Mouse (Mus musculus) lung, embryonic 16.5 days (tissue): Measurements from ENCODE around the gene Olfr987. TPM values are rescaled to one million over a fixed set of nuclear protein-coding genes. Genes with fewer than 3 reads are reported as not detected.
"Not testable (repeated sequence)": the region's sequence is repeated elsewhere in the genome, so short reads cannot be mapped to it uniquely, and the experiment has no call there.

Experiments
- ATAC-seq: fragments of 200-750 bp; cut with Nextera tagmentation; 2 replicates; pipeline ENCODE4 v1.8.0; 2017; ENCODE audit warnings: low read depth, mild to moderate bottlenecking, moderate library complexity
- H3K27ac ChIP-seq: fragments of 300-500 bp; sonication (generic); 2 replicates; pipeline ENCODE4 v1.5.1; 2014; ENCODE audit warnings: mild to moderate bottlenecking, control low read depth, low read length
- H3K27me3 ChIP-seq: fragments of 300-500 bp; sonication (generic); 2 replicates; pipeline ENCODE4 v1.6.1; 2014; ENCODE audit warnings: low read depth, low read length, mixed read lengths; ENCODE audit not compliant: control insufficient read depth, insufficient read depth
- H3K36me3 ChIP-seq: fragments of 300-500 bp; sonication (generic); 2 replicates; pipeline ENCODE4 v1.6.1; 2014; ENCODE audit warnings: low read length; ENCODE audit not compliant: control insufficient read depth, insufficient read depth
- H3K4me1 ChIP-seq: fragments of 300-500 bp; sonication (generic); replicated peaks from 2 replicates; pipeline ENCODE4 v1.6.1; 2014; ENCODE audit warnings: low read length, mixed read lengths; ENCODE audit not compliant: control insufficient read depth, insufficient read depth
- H3K4me2 ChIP-seq: fragments of 300-500 bp; sonication (generic); 2 replicates; pipeline ENCODE4 v1.6.1; 2014; ENCODE audit warnings: low read depth, low read length, control low read depth
- H3K4me3 ChIP-seq: fragments of 300-500 bp; sonication (generic); 2 replicates; pipeline ENCODE4 v1.5.1; 2014; ENCODE audit warnings: mild to moderate bottlenecking, low read length, control low read depth
- H3K9ac ChIP-seq: fragments of 300-500 bp; sonication (generic); 2 replicates; pipeline ENCODE4 v1.6.1; 2014; ENCODE audit warnings: low read length, control low read depth
- H3K9me3 ChIP-seq: fragments of 300-500 bp; sonication (generic); 2 replicates; pipeline ENCODE4 v1.6.1; 2016; ENCODE audit warnings: low read length; ENCODE audit not compliant: control insufficient read depth
- WGBS: fragments of 180-500 bp; shearing (Covaris S2); extraction: QIAGEN DNeasy Blood & Tissue Kit; methylation state at CpG from one replicate; pipeline ENCODE4 v1.1.7; 2014; 5-methylcytosine and 5-hydroxymethylcytosine counted together
- polyA plus RNA-seq: library from polyadenylated mRNA; unstranded; fragments of >200 nt; fragmentation: Nextera tagmentation; extraction: Ambion mirVana; gene quantifications from 2 replicates; pipeline ENCODE4 v1.2.1, GENCODE M21; 2015

Olfr987 gene
- not detected in 2 replicates for polyA plus RNA-seq

DNA sequence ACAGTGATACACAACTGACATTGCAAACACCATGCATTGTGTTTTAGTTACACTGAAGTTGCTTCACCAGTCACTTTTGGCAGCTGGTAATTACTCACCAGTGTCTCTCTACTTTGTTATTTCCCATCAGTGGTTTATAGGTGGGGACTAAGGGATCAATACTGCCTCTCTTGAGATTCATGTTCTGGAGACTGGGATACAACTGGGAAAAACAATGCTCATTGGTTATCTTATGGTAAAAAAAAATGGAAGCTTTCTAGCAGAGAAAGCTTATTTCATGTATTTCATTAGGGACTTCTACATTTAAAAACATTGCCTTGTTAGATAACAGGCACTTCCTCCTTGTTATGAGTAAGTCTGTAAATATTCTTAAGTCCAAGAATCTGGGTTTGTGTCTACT lies at the start of gene Olfr987:
Gene Olfr987, minus strand, starts transcription at position 101 of the 400 bp plus-strand sequence.
- H3K27me3 ChIP-seq, ATAC-seq, H3K4me3 ChIP-seq: not testable (repeated sequence)

DNA sequence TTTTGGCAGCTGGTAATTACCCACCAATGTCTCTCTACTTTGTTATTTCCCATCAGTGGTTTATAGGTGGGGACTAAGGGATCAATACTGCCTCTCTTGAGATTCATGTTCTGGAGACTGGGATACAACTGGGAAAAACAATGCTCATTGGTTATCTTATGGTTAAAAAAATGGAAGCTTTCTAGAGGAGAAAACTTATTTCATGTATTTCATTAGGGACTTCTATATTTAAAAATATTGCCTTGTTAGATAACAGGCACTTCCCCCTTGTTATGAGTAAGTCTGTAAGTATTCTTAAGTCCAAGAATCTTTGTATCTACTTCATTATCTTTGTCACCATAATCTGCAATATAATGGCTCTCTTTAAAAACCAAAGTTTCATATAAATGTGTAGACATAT lies 24.0 kb upstream of the Olfr987 start, which contains the start of gene Olfr988:
Gene Olfr988, minus strand, starts transcription at position 101 of the 400 bp plus-strand sequence.
- not testable (repeated sequence) for H3K9ac ChIP-seq, ATAC-seq, H3K4me2 ChIP-seq, H3K4me3 ChIP-seq, H3K36me3 ChIP-seq, H3K9me3 ChIP-seq, H3K4me1 ChIP-seq, H3K27ac ChIP-seq, H3K27me3 ChIP-seq

More for the DNA sequence above, at the start of gene Olfr987:
- not testable (repeated sequence) for H3K36me3 ChIP-seq, H3K9ac ChIP-seq, H3K4me2 ChIP-seq, H3K27ac ChIP-seq, H3K9me3 ChIP-seq, H3K4me1 ChIP-seq

DNA sequence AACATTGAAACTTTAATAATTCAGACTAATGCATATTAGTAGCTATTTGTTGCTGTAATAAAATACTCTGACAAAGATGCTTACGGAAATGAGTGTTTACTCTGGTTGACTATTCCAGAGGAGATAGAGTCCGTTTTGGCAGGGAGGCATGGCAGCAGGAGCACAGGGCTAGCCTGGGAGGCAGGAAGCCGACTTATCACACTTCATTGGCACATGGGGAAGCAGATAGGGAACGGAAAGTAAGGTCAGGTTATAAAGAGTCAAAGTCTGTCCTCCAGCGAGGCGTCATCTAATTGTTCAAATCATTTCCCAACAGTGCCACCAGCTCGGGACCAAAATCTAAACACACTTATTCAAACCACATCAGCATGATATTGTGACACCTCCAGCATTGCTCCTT lies 857 bp upstream of the Olfr987 start:
- Histone ChIP-seq H3K27me3 (no peaks in the 10 kb centered on the region), H3K36me3 (no peaks in the 10 kb centered on the region), H3K4me3 (no peak overlapping the region), H3K4me2 (no peak overlapping the region), H3K27ac (no peak overlapping the region), H3K9me3 (no peaks in the 10 kb centered on the region), H3K9ac (no peak overlapping the region), H3K4me1 (no peaks in the 10 kb centered on the region)
- no peak for ATAC-seq
- WGBS, result 40% methylated on average over 7 of the region's 7 CpGs

GRCm38 (mm10) chr2:85319106-85319505 lies 20.0 kb downstream of the Olfr987 start:
- H3K27ac ChIP-seq, result no peak overlapping the region
- whole genome bisulfite sequencing, result 85% methylated on average over 1 of the region's 1 CpGs
- no peaks in the 10 kb centered on the region for H3K27me3 ChIP-seq
- H3K4me2 ChIP-seq, result no peak overlapping the region
- no peaks in the 10 kb centered on the region for H3K4me1 ChIP-seq
- H3K9ac ChIP-seq, result no peak overlapping the region
- H3K4me3 ChIP-seq, result no peak overlapping the region
- no peak for ATAC-seq
- no peaks in the 10 kb centered on the region for H3K9me3 ChIP-seq
- no peaks in the 10 kb centered on the region for H3K36me3 ChIP-seq

GRCm38 (mm10) chr2:85285406-85285805 lies 53.7 kb downstream of the Olfr987 start:
- no peaks in the 10 kb centered on the region for H3K9me3 ChIP-seq
- no peak for ATAC-seq
- H3K27me3 ChIP-seq, result no peaks in the 10 kb centered on the region
- no peak overlapping the region for H3K4me3 ChIP-seq
- no peak overlapping the region for H3K4me2 ChIP-seq
- H3K4me1 ChIP-seq, result no peaks in the 10 kb centered on the region
- no peak overlapping the region for H3K9ac ChIP-seq
- H3K36me3 ChIP-seq, result no peaks in the 10 kb centered on the region
- H3K27ac ChIP-seq, result no peak overlapping the region
- 47% methylated on average over 1 of the region's 1 CpGs for WGBS

- H3K27ac ChIP-seq, result no peak overlapping the region
- 41% methylated on average over 6 of the region's 6 CpGs for WGBS
These were observed 54.5 kb downstream of the Olfr987 start for GRCm38 (mm10) chr2:85284626-85285025.

DNA sequence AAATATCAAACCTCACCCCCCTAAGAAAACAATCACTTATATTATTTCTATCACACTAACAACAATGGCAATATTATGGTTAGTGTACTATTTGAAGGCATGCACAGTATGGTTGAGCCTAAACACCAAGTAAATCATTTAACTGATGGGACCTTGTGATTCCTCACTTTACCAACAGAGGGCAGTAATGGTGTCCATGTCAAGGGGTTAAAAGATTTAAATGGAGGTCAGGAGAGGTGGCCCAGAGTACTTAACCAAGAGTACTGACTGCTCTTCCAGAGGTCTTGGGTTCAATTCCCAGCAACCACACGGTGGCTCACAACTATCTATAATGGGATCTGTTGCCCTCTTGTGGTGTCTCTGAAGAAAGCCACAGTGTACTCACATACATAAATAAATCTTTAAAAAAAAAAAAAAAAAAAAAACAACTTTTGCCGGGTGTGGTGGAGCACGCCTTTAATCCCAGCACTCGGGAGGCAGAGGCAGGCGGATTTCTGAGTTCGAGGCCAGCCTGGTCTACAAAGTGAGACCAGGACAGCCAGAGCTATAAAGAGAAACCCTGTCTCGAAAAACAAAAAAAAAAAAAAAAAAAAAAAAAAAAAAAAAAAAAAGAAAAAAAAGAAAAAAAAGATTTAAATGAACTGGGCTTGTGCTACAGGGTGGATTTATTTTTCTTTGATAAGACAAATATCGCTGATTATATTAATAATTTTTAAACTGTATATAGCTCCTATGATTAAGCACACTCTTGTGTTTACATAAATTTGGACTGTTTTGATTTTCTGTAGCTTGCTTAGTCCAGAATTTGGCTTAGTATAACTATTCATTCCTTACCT lies 55.3 kb downstream of the Olfr987 start:
- H3K27ac ChIP-seq, result no peak overlapping the region
- H3K4me2 ChIP-seq, result no peak overlapping the region
- no peaks in the 10 kb centered on the region for H3K36me3 ChIP-seq
- no peak overlapping the region for H3K9ac ChIP-seq
- no peaks in the 10 kb centered on the region for H3K4me1 ChIP-seq
- no peaks in the 10 kb centered on the region for H3K9me3 ChIP-seq
- no peak overlapping the region for H3K4me3 ChIP-seq
- no peaks in the 10 kb centered on the region for H3K27me3 ChIP-seq
- ATAC-seq, result no peak
- WGBS, result 88% methylated on average over 8 of the region's 8 CpGs

More at GRCm38 (mm10) chr2:85284626-85285025, 54.5 kb downstream of the Olfr987 start:
- ATAC-seq, result no peak
- Histone ChIP-seq H3K27me3 (no peaks in the 10 kb centered on the region), H3K4me3 (no peak overlapping the region), H3K4me1 (no peaks in the 10 kb centered on the region), H3K4me2 (no peak overlapping the region), H3K9me3 (no peaks in the 10 kb centered on the region), H3K36me3 (no peaks in the 10 kb centered on the region), H3K9ac (no peak overlapping the region)

DNA sequence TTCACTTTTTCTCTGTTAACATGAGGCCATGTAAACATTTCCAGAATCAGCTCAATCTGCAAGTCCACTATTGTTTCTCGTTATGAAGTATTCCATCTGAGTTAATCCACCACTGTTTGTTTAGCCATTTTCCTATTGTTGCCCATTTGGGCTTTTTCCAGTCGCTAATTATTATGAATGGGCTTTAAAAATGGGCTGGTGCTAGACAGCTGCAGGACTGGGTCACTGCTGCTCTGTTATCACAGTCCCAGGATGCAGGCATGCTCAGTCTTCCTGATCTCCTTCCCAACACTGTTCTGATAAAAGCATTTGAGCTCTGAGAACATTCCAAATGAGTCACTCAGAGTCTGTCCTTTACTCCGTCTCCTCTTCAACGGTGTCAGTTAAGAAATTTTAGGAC lies 58.1 kb downstream of the Olfr987 start:
- Histone ChIP-seq H3K27ac (no peak overlapping the region), H3K9ac (no peak overlapping the region), H3K4me3 (no peak overlapping the region), H3K4me2 (no peak overlapping the region), H3K9me3 (no peaks in the 10 kb centered on the region), H3K36me3 (no peaks in the 10 kb centered on the region), H3K27me3 (no peaks in the 10 kb centered on the region), H3K4me1 (no peaks in the 10 kb centered on the region)
- peak; percentile 76 for ATAC-seq
- WGBS, result 44% methylated on average over 4 of the region's 4 CpGs
